Mouse (Mus musculus) limb, embryonic 11.5 days (tissue): ENCODE data around the gene Rpusd3. TPM values are rescaled to one million over a fixed set of nuclear protein-coding genes. Genes with fewer than 3 reads are reported as not detected.

Experiments
- microRNA-seq: library from miRNA; unstranded; fragments of <30 nt; microRNA quantifications from one replicate; pipeline ENCODE4, GENCODE M21; 2016
- polyA plus RNA-seq: library from polyadenylated mRNA; unstranded; fragments of >200 nt; fragmentation: Nextera tagmentation; extraction: Ambion mirVana; gene quantifications from 2 replicates; pipeline ENCODE4 v1.2.1, GENCODE M21; 2014

Gene Rpusd3
- polyA plus RNA-seq, 1 experiment from 2014 or later, result 39.0 TPM

Small RNA genes lying within 50 kb of the gene (microRNA-seq; reads per million reads assigned to microRNA genes)
- gene Gm24387, result not detected

Other genes with a start within 250 kb of the Rpusd3 start
- 0.58 and 0.65 TPM in 2 replicates for gene Lhfpl4, start 224.0 kb downstream of the Rpusd3 start, polyA plus RNA-seq
- 41.8 and 47.2 TPM in 2 replicates for gene Mtmr14, start 181.5 kb downstream of the Rpusd3 start, polyA plus RNA-seq
- 0.11 TPM in 1 of 2 replicates, not detected in the other for gene Cpne9, start 137.0 kb downstream of the Rpusd3 start, polyA plus RNA-seq
- gene Brpf1, start 112.2 kb downstream of the Rpusd3 start, polyA plus RNA-seq, result 26.4 and 29.2 TPM in 2 replicates
- gene Ogg1, start 92.4 kb downstream of the Rpusd3 start, polyA plus RNA-seq, result 15.1 and 16.2 TPM in 2 replicates
- gene Camk1, start 75.4 kb downstream of the Rpusd3 start, polyA plus RNA-seq, result 62.2 and 62.6 TPM in 2 replicates
- gene Tada3, start 41.5 kb downstream of the Rpusd3 start, polyA plus RNA-seq, result 52.6 and 53.7 TPM in 2 replicates
- 186 and 197 TPM in 2 replicates for gene Arpc4, start 41.2 kb downstream of the Rpusd3 start, polyA plus RNA-seq
- gene Ttll3, start 30.1 kb downstream of the Rpusd3 start, polyA plus RNA-seq, result 2.1 and 3.0 TPM in 2 replicates
- not detected in 2 replicates for gene Cidec, start 16.4 kb upstream of the Rpusd3 start, polyA plus RNA-seq
- gene Jagn1, start 23.2 kb upstream of the Rpusd3 start, polyA plus RNA-seq, result 71.0 and 76.1 TPM in 2 replicates
- gene Il17re, start 39.1 kb upstream of the Rpusd3 start, polyA plus RNA-seq, result 1.2 and 1.5 TPM in 2 replicates
- 2.4 and 3.2 TPM in 2 replicates for gene Il17rc, start 52.1 kb upstream of the Rpusd3 start, polyA plus RNA-seq
- 11.2 and 11.8 TPM in 2 replicates for gene Creld1, start 64.0 kb upstream of the Rpusd3 start, polyA plus RNA-seq
- 0.31 and 0.33 TPM in 2 replicates for gene Prrt3, start 82.6 kb upstream of the Rpusd3 start, polyA plus RNA-seq
- gene Emc3, start 112.3 kb upstream of the Rpusd3 start, polyA plus RNA-seq, result 74.5 and 74.8 TPM in 2 replicates
- 17.0 and 22.2 TPM in 2 replicates for gene Fancd2, start 112.3 kb upstream of the Rpusd3 start, polyA plus RNA-seq
- 0.19 and 0.40 TPM in 2 replicates for gene Fancd2os, start 181.4 kb upstream of the Rpusd3 start, polyA plus RNA-seq
- gene Brk1, start 185.4 kb upstream of the Rpusd3 start, polyA plus RNA-seq, result 220 and 221 TPM in 2 replicates
- gene Vhl, start 204.6 kb upstream of the Rpusd3 start, polyA plus RNA-seq, result 60.3 and 60.5 TPM in 2 replicates
- gene Irak2, start 219.1 kb upstream of the Rpusd3 start, polyA plus RNA-seq, result 2.9 and 3.9 TPM in 2 replicates